Mouse (Mus musculus) midbrain, embryonic 16.5 days (tissue): ENCODE data around the gene Dapk1. TPM values are rescaled to one million over a fixed set of nuclear protein-coding genes. Genes with fewer than 3 reads are reported as not detected.

ENCODE experiments used
- ATAC-seq: fragments of 200-750 bp; cut with Nextera tagmentation; 2 replicates; pipeline ENCODE4 v1.8.0; 2017; ENCODE audit warnings: moderate TSS enrichment
- H3K27ac ChIP-seq: fragments of 300-500 bp; sonication (generic); 2 replicates; pipeline ENCODE4 v1.5.1; 2014; ENCODE audit warnings: mild to moderate bottlenecking, low read length, mixed read lengths
- H3K27me3 ChIP-seq: fragments of 300-500 bp; sonication (generic); 2 replicates; pipeline ENCODE4 v1.6.1; 2014; ENCODE audit warnings: low read depth, low read length, mixed read lengths; ENCODE audit not compliant: control insufficient read depth, insufficient read depth
- H3K36me3 ChIP-seq: fragments of 300-500 bp; sonication (generic); 2 replicates; pipeline ENCODE4 v1.6.1; 2014; ENCODE audit warnings: mild to moderate bottlenecking, low read length, moderate library complexity, mixed read lengths; ENCODE audit not compliant: control insufficient read depth, insufficient read depth
- H3K4me1 ChIP-seq: fragments of 300-500 bp; sonication (generic); 2 replicates; pipeline ENCODE4 v1.6.1; 2014; ENCODE audit warnings: mild to moderate bottlenecking, low read length, mixed read lengths; ENCODE audit not compliant: control insufficient read depth, insufficient read depth
- H3K4me2 ChIP-seq: fragments of 300-500 bp; sonication (generic); 2 replicates; pipeline ENCODE4 v1.6.1; 2014; ENCODE audit warnings: mild to moderate bottlenecking, low read length, mixed read lengths
- H3K4me3 ChIP-seq: fragments of 300-500 bp; sonication (generic); 2 replicates; pipeline ENCODE4 v1.5.1; 2014; ENCODE audit warnings: low read depth, mild to moderate bottlenecking, low read length, moderate library complexity, mixed read lengths
- H3K9ac ChIP-seq: fragments of 300-500 bp; sonication (generic); 2 replicates; pipeline ENCODE4 v1.6.1; 2014; ENCODE audit warnings: low read depth, low read length, mixed read lengths
- H3K9me3 ChIP-seq: fragments of 300-500 bp; sonication (generic); replicated peaks from 2 replicates; pipeline ENCODE4 v1.6.1; 2014; ENCODE audit warnings: mild to moderate bottlenecking, low read length, mixed read lengths; ENCODE audit not compliant: control insufficient read depth, poor library complexity, severe bottlenecking
- WGBS: fragments of 180-500 bp; shearing (Covaris S2); extraction: QIAGEN DNeasy Blood & Tissue Kit; methylation state at CpG from one replicate; pipeline ENCODE4 v1.1.7; 2014; 5-methylcytosine and 5-hydroxymethylcytosine counted together
- polyA plus RNA-seq: library from polyadenylated mRNA; unstranded; fragments of >200 nt; fragmentation: Nextera tagmentation; extraction: Ambion mirVana; gene quantifications from 2 replicates; pipeline ENCODE4 v1.2.1, GENCODE M21; 2015

Gene Dapk1
- polyA plus RNA-seq, 1 experiment from 2014 or later = 44.6 TPM

- Histone ChIP-seq H3K36me3 (no peaks in the 10 kb centered on the region), H3K4me3 (no peak overlapping the region), H3K4me1 (peaks cover 7% of the 10 kb centered on the region), H3K9ac (no peak overlapping the region), H3K27me3 (no peaks in the 10 kb centered on the region), H3K27ac (peak overlapping the region; percentile 5; the same call in 1 of the 2 replicates), H3K9me3 (no peaks in the 10 kb centered on the region), H3K4me2 (no peak overlapping the region)
- 63% methylated on average over 16 of the region's 16 CpGs for WGBS
- 0 out of 2 replicates have a peak, but pooled peaks have one; percentile 21 for ATAC-seq
These were observed 106.1 kb downstream of the Dapk1 start for GRCm38 (mm10) chr13:60707541-60708468.

GRCm38 (mm10) chr13:60709136-60709535 lies 107.4 kb downstream of the Dapk1 start:
- ATAC-seq = no peak
- Histone ChIP-seq H3K27me3 (no peaks in the 10 kb centered on the region), H3K4me2 (no peak overlapping the region), H3K9me3 (no peaks in the 10 kb centered on the region), H3K9ac (no peak overlapping the region), H3K36me3 (no peaks in the 10 kb centered on the region), H3K27ac (no peak overlapping the region), H3K4me1 (peaks cover 7% of the 10 kb centered on the region), H3K4me3 (no peak overlapping the region)
- WGBS = 72% methylated on average over 6 of the region's 6 CpGs

GRCm38 (mm10) chr13:60710963-60711362 lies 109.2 kb downstream of the Dapk1 start:
- Histone ChIP-seq H3K4me1 (peaks cover 7% of the 10 kb centered on the region), H3K4me3 (no peak overlapping the region), H3K4me2 (no peak overlapping the region), H3K9me3 (no peaks in the 10 kb centered on the region), H3K9ac (no peak overlapping the region), H3K36me3 (no peaks in the 10 kb centered on the region), H3K27me3 (no peaks in the 10 kb centered on the region), H3K27ac (no peak overlapping the region)
- ATAC-seq = no peak
- 80% methylated on average over 3 of the region's 3 CpGs for WGBS

- Histone ChIP-seq H3K4me1 (no peaks in the 10 kb centered on the region), H3K27ac (no peak overlapping the region), H3K4me3 (no peak overlapping the region), H3K4me2 (no peak overlapping the region), H3K9me3 (no peaks in the 10 kb centered on the region), H3K36me3 (peaks cover 7% of the 10 kb centered on the region; the same call in 1 of the 2 replicates), H3K9ac (no peak overlapping the region), H3K27me3 (no peaks in the 10 kb centered on the region)
- WGBS = 92% methylated on average over 4 of the region's 4 CpGs
- ATAC-seq = no peak
These were observed 111.8 kb downstream of the Dapk1 start for GRCm38 (mm10) chr13:60713537-60713936.

- H3K9ac ChIP-seq = no peak overlapping the region
- H3K9me3 ChIP-seq = no peaks in the 10 kb centered on the region
- H3K36me3 ChIP-seq = peaks cover 22% of the 10 kb centered on the region
- H3K4me1 ChIP-seq = no peaks in the 10 kb centered on the region
- no peak overlapping the region for H3K4me2 ChIP-seq
- 64% methylated on average over 3 of the region's 3 CpGs for WGBS
- no peak overlapping the region for H3K27ac ChIP-seq
- H3K27me3 ChIP-seq = no peaks in the 10 kb centered on the region
- ATAC-seq = no peak
- H3K4me3 ChIP-seq = no peak overlapping the region
These were observed 114.4 kb downstream of the Dapk1 start for GRCm38 (mm10) chr13:60716107-60716506.

GRCm38 (mm10) chr13:60717421-60717820 lies 115.7 kb downstream of the Dapk1 start:
- H3K9ac ChIP-seq = no peak overlapping the region
- 83% methylated on average over 10 of the region's 10 CpGs for WGBS
- no peaks in the 10 kb centered on the region for H3K4me1 ChIP-seq
- H3K27me3 ChIP-seq = no peaks in the 10 kb centered on the region
- ATAC-seq = no peak
- H3K4me3 ChIP-seq = no peak overlapping the region
- H3K9me3 ChIP-seq = no peaks in the 10 kb centered on the region
- no peak overlapping the region for H3K4me2 ChIP-seq
- peaks cover 29% of the 10 kb centered on the region for H3K36me3 ChIP-seq
- no peak overlapping the region for H3K27ac ChIP-seq

GRCm38 (mm10) chr13:60719581-60719980 lies 117.8 kb downstream of the Dapk1 start:
- Histone ChIP-seq H3K9me3 (no peaks in the 10 kb centered on the region), H3K36me3 (peaks cover 39% of the 10 kb centered on the region), H3K4me1 (no peaks in the 10 kb centered on the region), H3K4me2 (no peak overlapping the region), H3K27ac (no peak overlapping the region), H3K4me3 (no peak overlapping the region), H3K27me3 (no peaks in the 10 kb centered on the region), H3K9ac (no peak overlapping the region)
- WGBS = 95% methylated on average over 10 of the region's 10 CpGs
- ATAC-seq = no peak

- no peak overlapping the region for H3K9ac ChIP-seq
- no peak overlapping the region for H3K4me2 ChIP-seq
- H3K36me3 ChIP-seq = peaks cover 53% of the 10 kb centered on the region
- H3K4me3 ChIP-seq = no peak overlapping the region
- ATAC-seq = no peak
- no peaks in the 10 kb centered on the region for H3K9me3 ChIP-seq
- no peaks in the 10 kb centered on the region for H3K27me3 ChIP-seq
- H3K4me1 ChIP-seq = no peaks in the 10 kb centered on the region
- H3K27ac ChIP-seq = no peak overlapping the region
- WGBS = 90% methylated on average over 8 of the region's 8 CpGs
These were observed 121.0 kb downstream of the Dapk1 start for GRCm38 (mm10) chr13:60722763-60723162.

- no peak for ATAC-seq
- H3K36me3 ChIP-seq = peaks cover 28% of the 10 kb centered on the region
- H3K4me1 ChIP-seq = no peaks in the 10 kb centered on the region
- H3K4me2 ChIP-seq = no peak overlapping the region
- WGBS = 93% methylated on average over 9 of the region's 9 CpGs
- H3K9me3 ChIP-seq = no peaks in the 10 kb centered on the region
- no peaks in the 10 kb centered on the region for H3K27me3 ChIP-seq
- H3K27ac ChIP-seq = no peak overlapping the region
- no peak overlapping the region for H3K4me3 ChIP-seq
- no peak overlapping the region for H3K9ac ChIP-seq
These were observed 126.7 kb downstream of the Dapk1 start for GRCm38 (mm10) chr13:60728276-60729054.
